Mouse (Mus musculus) midbrain, embryonic 11.5 days (tissue): Measurements from ENCODE around the gene Tlk1. TPM values are rescaled to one million over a fixed set of nuclear protein-coding genes. Genes with fewer than 3 reads are reported as not detected.
A peak's percentile ranks its signal among the peaks of the same experiment; 100 is the strongest.
"Not testable (repeated sequence)": the region's sequence is repeated elsewhere in the genome, so short reads cannot be mapped to it uniquely, and the experiment has no call there.

ENCODE experiments used
- ATAC-seq: fragments of 200-750 bp; cut with Nextera tagmentation; 2 replicates; pipeline ENCODE4 v1.8.0; 2017; ENCODE audit warnings: moderate TSS enrichment, moderate library complexity; ENCODE audit not compliant: low FRiP score
- DNase-seq: peaks from one replicate; pipeline ENCODE4 v3.0.0; 2015; ENCODE audit warnings: low spot score; ENCODE audit errors: missing footprints
- H3K27ac ChIP-seq: fragments of 300-500 bp; sonication (generic); 2 replicates; pipeline ENCODE4 v1.5.1; 2014; ENCODE audit warnings: low read depth, low read length
- H3K27me3 ChIP-seq: fragments of 300-500 bp; sonication (generic); 2 replicates; pipeline ENCODE4 v1.6.1; 2014; ENCODE audit warnings: mild to moderate bottlenecking, low read length, moderate library complexity, mixed read lengths; ENCODE audit not compliant: control insufficient read depth, insufficient read depth
- H3K36me3 ChIP-seq: fragments of 300-500 bp; sonication (generic); 2 replicates; pipeline ENCODE4 v1.6.1; 2014; ENCODE audit warnings: mild to moderate bottlenecking, low read length, moderate library complexity, mixed read lengths; ENCODE audit not compliant: control insufficient read depth, insufficient read depth
- H3K4me1 ChIP-seq: fragments of 300-500 bp; sonication (generic); 2 replicates; pipeline ENCODE4 v1.6.1; 2014; ENCODE audit warnings: low read length; ENCODE audit not compliant: control insufficient read depth, insufficient read depth
- H3K4me2 ChIP-seq: fragments of 300-500 bp; sonication (generic); 2 replicates; pipeline ENCODE4 v1.6.1; 2014; ENCODE audit warnings: mild to moderate bottlenecking, moderate library complexity
- H3K4me3 ChIP-seq: fragments of 300-500 bp; sonication (generic); 2 replicates; pipeline ENCODE4 v1.5.1; 2014; ENCODE audit warnings: low read depth, low read length
- H3K9ac ChIP-seq: fragments of 300-500 bp; sonication (generic); 2 replicates; pipeline ENCODE4 v1.6.1; 2014; ENCODE audit warnings: low read length
- H3K9me3 ChIP-seq: fragments of 300-500 bp; sonication (generic); 2 replicates; pipeline ENCODE4 v1.6.1; 2016; ENCODE audit warnings: low read length; ENCODE audit not compliant: control insufficient read depth
- WGBS: fragments of 180-500 bp; shearing (Covaris S2); extraction: QIAGEN DNeasy Blood & Tissue Kit; methylation state at CpG from one replicate; pipeline ENCODE4 v1.1.7; 2014; 5-methylcytosine and 5-hydroxymethylcytosine counted together
- polyA plus RNA-seq: library from polyadenylated mRNA; unstranded; fragments of >200 nt; fragmentation: Nextera tagmentation; extraction: Ambion mirVana; gene quantifications from 2 replicates; pipeline ENCODE4 v1.2.1, GENCODE M21; 2014

Gene Tlk1
- polyA plus RNA-seq, 1 experiment from 2014 or later: 45.2 TPM

- Histone ChIP-seq H3K4me2 (no peak overlapping the region), H3K36me3 (no peaks in the 10 kb centered on the region), H3K9ac (no peak overlapping the region), H3K9me3 (no peaks in the 10 kb centered on the region), H3K27me3 (no peaks in the 10 kb centered on the region), H3K4me3 (no peak overlapping the region), H3K27ac (no peak overlapping the region), H3K4me1 (no peaks in the 10 kb centered on the region)
- DNase-seq: no peak
- 94% methylated on average over 3 of the region's 3 CpGs for WGBS
- ATAC-seq: no peak
Measured at GRCm38 (mm10) chr2:70809921-70810320, 15.6 kb downstream of the Tlk1 start.

- H3K4me3 ChIP-seq: no peak overlapping the region
- H3K9me3 ChIP-seq: no peaks in the 10 kb centered on the region
- no peaks in the 10 kb centered on the region for H3K4me1 ChIP-seq
- no peaks in the 10 kb centered on the region for H3K36me3 ChIP-seq
- H3K9ac ChIP-seq: no peak overlapping the region
- DNase-seq (peak; percentile 62), ATAC-seq (no peak)
- H3K4me2 ChIP-seq: no peak overlapping the region
- no peak overlapping the region for H3K27ac ChIP-seq
- H3K27me3 ChIP-seq: no peaks in the 10 kb centered on the region
Measured at GRCm38 (mm10) chr2:70808681-70809080, 16.8 kb downstream of the Tlk1 start.

GRCm38 (mm10) chr2:70807678-70808077, 17.9 kb downstream of the Tlk1 start:
- ATAC-seq, H3K4me2 ChIP-seq, H3K4me3 ChIP-seq, H3K27ac ChIP-seq, H3K36me3 ChIP-seq, H3K9ac ChIP-seq, H3K9me3 ChIP-seq, H3K4me1 ChIP-seq, H3K27me3 ChIP-seq: not testable (repeated sequence)
- 88% methylated on average over 3 of the region's 3 CpGs for WGBS
- DNase-seq: peak; percentile 26

GRCm38 (mm10) chr2:70806020-70806419, 19.5 kb downstream of the Tlk1 start:
- no peaks in the 10 kb centered on the region for H3K27me3 ChIP-seq
- H3K4me3 ChIP-seq: no peak overlapping the region
- H3K9me3 ChIP-seq: no peaks in the 10 kb centered on the region
- no peak overlapping the region for H3K27ac ChIP-seq
- no peak overlapping the region for H3K4me2 ChIP-seq
- DNase-seq (peak; percentile 39), ATAC-seq (no peak)
- H3K9ac ChIP-seq: no peak overlapping the region
- H3K4me1 ChIP-seq: no peaks in the 10 kb centered on the region
- WGBS: 91% methylated on average over 5 of the region's 5 CpGs
- H3K36me3 ChIP-seq: no peaks in the 10 kb centered on the region

- peak; percentile 53 for DNase-seq
- H3K27me3 ChIP-seq, ATAC-seq, H3K36me3 ChIP-seq, H3K27ac ChIP-seq, H3K9me3 ChIP-seq, H3K9ac ChIP-seq, H3K4me1 ChIP-seq, H3K4me3 ChIP-seq, H3K4me2 ChIP-seq: not testable (repeated sequence)
- WGBS: 85% methylated on average over 4 of the region's 4 CpGs
Measured at GRCm38 (mm10) chr2:70803696-70804095, 21.8 kb downstream of the Tlk1 start.

GRCm38 (mm10) chr2:70802658-70803057, 22.9 kb downstream of the Tlk1 start:
- no peak overlapping the region for H3K4me3 ChIP-seq
- no peak overlapping the region for H3K9ac ChIP-seq
- no peaks in the 10 kb centered on the region for H3K4me1 ChIP-seq
- WGBS: 45% methylated on average over 6 of the region's 6 CpGs
- no peak overlapping the region for H3K27ac ChIP-seq
- no peak overlapping the region for H3K4me2 ChIP-seq
- DNase-seq (no peak), ATAC-seq (no peak)
- no peaks in the 10 kb centered on the region for H3K9me3 ChIP-seq
- H3K36me3 ChIP-seq: no peaks in the 10 kb centered on the region
- no peaks in the 10 kb centered on the region for H3K27me3 ChIP-seq

GRCm38 (mm10) chr2:70801543-70801942, 24.0 kb downstream of the Tlk1 start:
- no peak overlapping the region for H3K27ac ChIP-seq
- no peaks in the 10 kb centered on the region for H3K9me3 ChIP-seq
- H3K4me1 ChIP-seq: no peaks in the 10 kb centered on the region
- no peaks in the 10 kb centered on the region for H3K36me3 ChIP-seq
- no peak overlapping the region for H3K4me3 ChIP-seq
- H3K27me3 ChIP-seq: no peaks in the 10 kb centered on the region
- ATAC-seq (no peak), DNase-seq (peak; percentile 53)
- no peak overlapping the region for H3K4me2 ChIP-seq
- no peak overlapping the region for H3K9ac ChIP-seq

- Histone ChIP-seq H3K27ac (no peak overlapping the region), H3K36me3 (no peaks in the 10 kb centered on the region), H3K27me3 (no peaks in the 10 kb centered on the region), H3K4me1 (no peaks in the 10 kb centered on the region), H3K9me3 (no peaks in the 10 kb centered on the region), H3K4me3 (no peak overlapping the region), H3K4me2 (no peak overlapping the region), H3K9ac (no peak overlapping the region)
- ATAC-seq: no peak
- DNase-seq: peak; percentile 41
- 98% methylated on average over 1 of the region's 1 CpGs for WGBS
Measured at GRCm38 (mm10) chr2:70800396-70800795, 25.1 kb downstream of the Tlk1 start.

- Histone ChIP-seq H3K9me3 (no peaks in the 10 kb centered on the region), H3K27ac (no peak overlapping the region), H3K4me1 (no peaks in the 10 kb centered on the region), H3K4me3 (no peak overlapping the region), H3K4me2 (no peak overlapping the region), H3K27me3 (no peaks in the 10 kb centered on the region), H3K9ac (no peak overlapping the region), H3K36me3 (no peaks in the 10 kb centered on the region)
- 89% methylated on average over 4 of the region's 4 CpGs for WGBS
- ATAC-seq: no peak
- peak; percentile 72 for DNase-seq
Measured at GRCm38 (mm10) chr2:70793276-70793675, 32.3 kb downstream of the Tlk1 start.

- ATAC-seq (no peak), DNase-seq (peak; percentile 59)
- H3K9me3 ChIP-seq: no peaks in the 10 kb centered on the region
- H3K36me3 ChIP-seq: no peaks in the 10 kb centered on the region
- H3K4me3 ChIP-seq: no peak overlapping the region
- 88% methylated on average over 2 of the region's 2 CpGs for WGBS
- H3K4me1 ChIP-seq: no peaks in the 10 kb centered on the region
- no peak overlapping the region for H3K27ac ChIP-seq
- H3K9ac ChIP-seq: no peak overlapping the region
- no peak overlapping the region for H3K4me2 ChIP-seq
- H3K27me3 ChIP-seq: no peaks in the 10 kb centered on the region
Measured at GRCm38 (mm10) chr2:70790246-70790645, 35.3 kb downstream of the Tlk1 start.
